Mouse (Mus musculus) spleen, postnatal 14 days (tissue): ENCODE data around the gene Olfr781.
"Not testable (repeated sequence)": the region's sequence is repeated elsewhere in the genome, so short reads cannot be mapped to it uniquely, and the experiment has no call there.

Experiments
- DNase-seq, 2 experiments: peaks; one replicate each; pipeline ENCODE4 v3.0.0; 2021 to 2022; ENCODE audit warnings: low spot score in 2 of 2

Gene Olfr781

GRCm38 (mm10) chr10:129328554-129328953 is at the start of gene Olfr781:
Gene Olfr781, plus strand, starts transcription at chr10:129328854.
- DNase-seq, result no peak

GRCm38 (mm10) chr10:129312973-129313372 is 15.7 kb upstream of the Olfr781 start:
- not testable (repeated sequence) for DNase-seq

- DNase-seq, result not testable (repeated sequence)
These were observed 15.1 kb upstream of the Olfr781 start for GRCm38 (mm10) chr10:129313521-129313920.

- DNase-seq, result no peak
These were observed 10.8 kb upstream of the Olfr781 start, which contains the start of gene Olfr780 for GRCm38 (mm10) chr10:129317817-129318216. Gene Olfr780, plus strand, starts transcription at chr10:129318117.

- DNase-seq, result no peak
These were observed 19.9 kb downstream of the Olfr781 start, which contains the start of gene Olfr782 for GRCm38 (mm10) chr10:129348550-129348949. Gene Olfr782, plus strand, starts transcription at chr10:129348850.

- DNase-seq, result not testable (repeated sequence)
These were observed 23.8 kb downstream of the Olfr781 start for GRCm38 (mm10) chr10:129352475-129352874.

GRCm38 (mm10) chr10:129356496-129356895 is 27.8 kb downstream of the Olfr781 start:
- DNase-seq, result not testable (repeated sequence)

GRCm38 (mm10) chr10:129357307-129357706 is 28.7 kb downstream of the Olfr781 start:
- DNase-seq, result no peak

GRCm38 (mm10) chr10:129374051-129374450 is 45.4 kb downstream of the Olfr781 start:
- DNase-seq, result not testable (repeated sequence)
